Mouse (Mus musculus) bone marrow, adult 2 months (tissue): ENCODE measurements around the gene She.

Experiments
- CTCF ChIP-seq: fragments of 200-500 bp; IDR thresholded peaks from 2 replicates; pipeline ENCODE4 v1.5.1; 2011; ENCODE audit warnings: low read length, control low read depth; ENCODE audit not compliant: control insufficient read depth, insufficient read depth
- POLR2A ChIP-seq: fragments of 200-500 bp; IDR thresholded peaks from 2 replicates; pipeline ENCODE4 v1.6.1; 2011; ENCODE audit warnings: low read depth, mild to moderate bottlenecking, control low read depth, low read length, borderline replicate concordance; ENCODE audit not compliant: control insufficient read depth

GRCm38 (mm10) chr3:89867651-89868050 lies 36.5 kb downstream of the She start:
- TF ChIP-seq CTCF (no peak), POLR2A (no peak)
